Mouse (Mus musculus) cerebellum, adult 8-10 months (tissue): ENCODE data around the gene Cks2.

Experiments used
- DNase-seq: peaks from one replicate; pipeline ENCODE4 v3.0.0; 2022

Gene Cks2

DNA sequence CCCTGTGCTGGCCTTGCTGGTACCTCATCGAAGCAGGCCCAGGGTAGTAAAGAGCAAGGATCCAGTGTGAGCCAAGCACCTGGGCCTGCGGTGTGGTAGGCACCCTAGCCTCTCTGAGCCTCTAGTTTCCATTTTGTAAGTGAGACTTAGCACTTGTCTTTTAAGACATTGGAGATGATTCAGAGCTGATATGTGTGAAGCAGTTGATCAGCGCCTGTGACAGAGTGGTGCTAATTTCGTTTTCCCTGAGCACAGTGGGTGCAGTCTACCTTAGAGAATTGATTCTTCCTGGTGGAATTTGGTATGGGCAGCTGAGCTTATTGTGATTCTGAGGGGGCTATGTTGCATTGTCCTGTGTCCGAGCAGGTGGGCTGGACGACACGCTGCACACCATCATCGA is 36.6 kb downstream of the Cks2 start:
- DNase-seq: no peak

- DNase-seq: no peak
These were observed 40.4 kb downstream of the Cks2 start for GRCm38 (mm10) chr13:51685290-51685966.

DNA sequence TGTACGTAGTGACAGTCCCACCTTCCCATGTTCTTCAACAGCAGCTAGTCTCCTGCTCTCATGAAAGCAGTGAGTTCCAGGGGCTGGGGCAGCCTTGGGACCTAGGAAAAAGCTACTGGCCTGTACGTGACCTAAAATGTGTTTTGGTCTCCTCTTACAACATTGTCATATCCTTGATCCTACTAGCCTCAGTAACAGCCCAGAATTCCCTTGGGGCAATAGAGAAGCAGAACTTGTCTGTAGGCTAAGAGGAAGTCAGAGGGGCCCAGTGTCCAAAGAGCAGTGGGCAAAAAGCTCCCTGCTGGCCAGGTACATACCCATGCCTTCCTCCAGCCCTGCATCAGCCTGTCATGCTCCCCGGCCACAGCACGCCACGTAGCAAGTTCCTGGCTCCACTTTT is 41.9 kb downstream of the Cks2 start:
- no peak for DNase-seq

- DNase-seq: no peak
These were observed 43.7 kb downstream of the Cks2 start for GRCm38 (mm10) chr13:51688688-51689087.

DNA sequence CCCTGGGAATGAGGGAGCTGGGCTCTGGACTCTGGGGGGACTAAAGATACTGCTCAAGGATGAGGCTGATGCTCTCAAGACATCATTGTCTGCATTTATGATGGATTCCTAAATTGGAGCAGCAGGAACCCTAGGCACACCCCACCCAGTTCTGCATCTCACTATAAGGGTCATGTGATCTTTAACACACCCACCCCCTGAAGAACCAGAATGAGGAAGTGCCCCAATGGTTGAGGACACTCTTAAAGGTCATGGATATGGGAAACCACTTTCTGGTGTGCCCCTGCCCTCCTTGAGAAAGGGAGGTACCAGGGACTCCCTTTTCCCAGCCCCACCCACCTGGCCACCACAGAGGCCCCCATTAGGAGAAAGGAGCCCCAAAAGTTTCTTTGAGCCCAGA is 51.4 kb downstream of the Cks2 start:
- no peak for DNase-seq

DNA sequence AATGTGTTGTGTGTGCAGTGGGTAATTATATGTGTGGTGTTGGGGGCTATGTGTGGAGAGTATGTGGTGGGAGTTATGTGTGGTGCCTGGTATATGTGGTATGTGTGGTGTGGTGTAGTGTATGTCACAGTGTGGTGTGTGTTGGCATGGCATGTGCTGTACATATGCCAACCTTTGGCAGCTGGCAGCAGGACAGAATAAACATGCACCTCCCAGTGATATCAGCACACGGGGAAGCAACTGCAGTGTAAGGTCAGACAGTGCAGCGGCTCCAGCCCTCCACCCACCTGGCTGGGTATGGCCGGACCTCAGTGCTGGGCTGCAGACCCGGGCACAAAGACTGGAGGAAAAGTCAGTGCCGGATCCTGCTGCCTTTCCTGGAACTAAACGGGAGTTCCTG is 52.4 kb downstream of the Cks2 start:
- no peak for DNase-seq

GRCm38 (mm10) chr13:51697897-51698296 is 52.9 kb downstream of the Cks2 start:
- DNase-seq: no peak

DNA sequence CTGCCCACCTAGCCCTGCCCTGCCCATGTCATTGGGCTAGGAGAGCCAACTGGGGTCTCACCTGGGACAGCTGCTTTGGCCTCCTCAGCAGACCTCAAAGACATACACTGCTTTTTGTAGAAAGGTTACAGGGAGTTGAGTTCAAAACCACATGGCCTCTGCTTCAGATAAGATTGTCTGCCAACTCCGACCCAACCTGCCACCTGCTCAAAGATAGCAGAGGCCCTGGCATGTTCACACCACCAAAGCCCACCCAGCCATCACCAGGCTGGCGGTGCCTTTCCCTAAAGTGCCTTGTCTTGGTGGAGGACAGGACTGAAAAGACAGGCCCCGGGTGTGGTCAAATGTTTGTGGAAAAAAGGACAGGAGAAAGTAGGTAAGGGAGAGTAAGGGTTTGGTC is 53.3 kb downstream of the Cks2 start:
- DNase-seq: no peak
